Mouse (Mus musculus) E14TG2a.4 (cell line): ENCODE measurements around the gene Ltbp3.

Experiments
- CTCF ChIP-seq: conservative IDR thresholded peaks from 2 replicates; pipeline ENCODE4 v1.5.1; 2014; ENCODE audit warnings: low read length
- NANOG ChIP-seq: IDR thresholded peaks from 2 replicates; pipeline ENCODE4 v1.6.1; 2014; ENCODE audit warnings: borderline replicate concordance, low read length, mixed read lengths
- POU5F1 ChIP-seq: IDR thresholded peaks from 2 replicates; pipeline ENCODE4 v1.6.1; 2014; ENCODE audit warnings: low read length, borderline replicate concordance

DNA sequence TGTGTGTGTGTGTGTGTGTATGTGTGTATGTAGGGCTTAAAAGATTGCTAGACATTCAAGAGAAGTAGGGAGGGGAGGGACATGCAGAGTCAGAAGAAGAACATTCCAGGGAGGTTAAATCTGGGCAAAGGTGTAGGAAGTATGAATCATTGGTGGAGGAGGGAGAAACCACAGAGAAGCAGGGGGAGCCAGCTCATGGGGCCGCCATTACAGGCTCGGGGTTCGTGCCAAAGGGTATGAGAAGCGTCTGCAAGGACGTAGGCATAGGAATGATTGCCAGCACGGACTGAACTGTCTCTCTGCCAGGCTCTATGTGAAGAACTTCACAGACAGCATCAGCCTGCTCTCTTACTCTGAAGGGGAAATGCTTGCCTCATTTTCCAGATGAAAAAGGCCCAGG is 8.8 kb downstream of the Ltbp3 start:
- TF ChIP-seq CTCF = no peak
- no peak for TF ChIP-seq NANOG
- no peak for TF ChIP-seq POU5F1
